Mouse (Mus musculus) kidney, postnatal 0 days (tissue): ENCODE results near the gene Elmo2. TPM values are rescaled to one million over a fixed set of nuclear protein-coding genes. Genes with fewer than 3 reads are reported as not detected.

Experiments used
- ATAC-seq: fragments of 200-750 bp; cut with Nextera tagmentation; replicated peaks from 2 replicates; pipeline ENCODE4 v1.8.0; 2017; ENCODE audit warnings: low read depth, moderate number of reproducible peaks, moderate TSS enrichment, moderate library complexity; ENCODE audit not compliant: low FRiP score
- DNase-seq: peaks from one replicate; pipeline ENCODE4 v3.0.0-alpha.2; 2016; ENCODE audit warnings: low spot score
- H3K27ac ChIP-seq: fragments of 300-500 bp; sonication (generic); 2 replicates; pipeline ENCODE4 v1.5.1; 2014; ENCODE audit warnings: mild to moderate bottlenecking
- H3K27me3 ChIP-seq: fragments of 300-500 bp; sonication (generic); 2 replicates; pipeline ENCODE4 v1.6.1; 2014; ENCODE audit warnings: low read length, mixed read lengths; ENCODE audit not compliant: insufficient read depth
- H3K36me3 ChIP-seq: fragments of 300-500 bp; sonication (generic); 2 replicates; pipeline ENCODE4 v1.6.1; 2014; ENCODE audit warnings: low read length, mixed read lengths; ENCODE audit not compliant: insufficient read depth
- H3K4me1 ChIP-seq: fragments of 300-500 bp; sonication (generic); replicated peaks from 2 replicates; pipeline ENCODE4 v1.6.1; 2014; ENCODE audit warnings: antibody characterized with exemption, low read length, mixed read lengths; ENCODE audit not compliant: insufficient read depth
- H3K4me2 ChIP-seq: fragments of 300-500 bp; sonication (generic); 2 replicates; pipeline ENCODE4 v1.6.1; 2014; ENCODE audit warnings: mild to moderate bottlenecking, low read length, moderate library complexity, mixed read lengths
- H3K4me3 ChIP-seq: fragments of 300-500 bp; sonication (generic); replicated peaks from 2 replicates; pipeline ENCODE4 v1.5.1; 2014; ENCODE audit warnings: low read depth, low read length
- H3K9ac ChIP-seq: fragments of 300-500 bp; sonication (generic); 2 replicates; pipeline ENCODE4 v1.6.1; 2014; ENCODE audit warnings: low read depth, low read length
- H3K9me3 ChIP-seq: fragments of 300-500 bp; sonication (generic); replicated peaks from 2 replicates; pipeline ENCODE4 v1.6.1; 2016; ENCODE audit warnings: low read length, inconsistent platforms, mixed read lengths
- CTCF ChIP-seq: IDR thresholded peaks from 2 replicates; pipeline ENCODE4 v1.5.1; 2016; ENCODE audit warnings: antibody characterized with exemption, low read depth, mild to moderate bottlenecking, moderate library complexity
- WGBS: fragments of 180-500 bp; shearing (Covaris S2); extraction: QIAGEN DNeasy Blood & Tissue Kit; methylation state at CpG from one replicate; pipeline ENCODE4 v1.1.7; 2014; 5-methylcytosine and 5-hydroxymethylcytosine counted together
- polyA plus RNA-seq: library from polyadenylated mRNA; unstranded; fragments of >200 nt; fragmentation: Nextera tagmentation; extraction: Ambion mirVana; gene quantifications from 2 replicates; pipeline ENCODE4 v1.2.1, GENCODE M21; 2015

Gene Elmo2
- polyA plus RNA-seq, 1 experiment from 2014 or later = 51.5 TPM

GRCm38 (mm10) chr2:165303354-165304012, 22.8 kb downstream of the Elmo2 start:
- Histone ChIP-seq H3K36me3 (peaks cover 41% of the 10 kb centered on the region), H3K4me2 (no peak overlapping the region), H3K27ac (no peak overlapping the region), H3K4me1 (no peaks in the 10 kb centered on the region), H3K27me3 (no peaks in the 10 kb centered on the region), H3K9ac (no peak overlapping the region), H3K9me3 (no peaks in the 10 kb centered on the region), H3K4me3 (no peak overlapping the region)
- ATAC-seq (no peak), DNase-seq (no peak)
- TF ChIP-seq CTCF = no peak
- WGBS = 90% methylated on average over 6 of the region's 6 CpGs

GRCm38 (mm10) chr2:165301409-165301808, 24.9 kb downstream of the Elmo2 start:
- Histone ChIP-seq H3K36me3 (peaks cover 56% of the 10 kb centered on the region), H3K9ac (no peak overlapping the region), H3K27me3 (no peaks in the 10 kb centered on the region), H3K4me3 (no peak overlapping the region), H3K27ac (no peak overlapping the region), H3K4me2 (no peak overlapping the region), H3K4me1 (no peaks in the 10 kb centered on the region), H3K9me3 (no peaks in the 10 kb centered on the region)
- 57% methylated on average over 3 of the region's 3 CpGs for WGBS
- no peak for ATAC-seq
- TF ChIP-seq CTCF = no peak
- no peak for DNase-seq

- 49% methylated on average over 6 of the region's 6 CpGs for WGBS
Measured at GRCm38 (mm10) chr2:165300885-165301284, 25.4 kb downstream of the Elmo2 start.

GRCm38 (mm10) chr2:165300424-165300823, 25.9 kb downstream of the Elmo2 start:
- ATAC-seq (no peak), DNase-seq (no peak)
- H3K4me3 ChIP-seq = no peak overlapping the region
- 73% methylated on average over 8 of the region's 8 CpGs for WGBS
- no peak overlapping the region for H3K9ac ChIP-seq
- H3K27me3 ChIP-seq = no peaks in the 10 kb centered on the region
- no peak for TF ChIP-seq CTCF
- H3K27ac ChIP-seq = no peak overlapping the region
- peaks cover 66% of the 10 kb centered on the region for H3K36me3 ChIP-seq
- H3K4me1 ChIP-seq = no peaks in the 10 kb centered on the region
- H3K9me3 ChIP-seq = no peaks in the 10 kb centered on the region
- H3K4me2 ChIP-seq = no peak overlapping the region

More at GRCm38 (mm10) chr2:165300885-165301284, 25.4 kb downstream of the Elmo2 start:
- DNase-seq (no peak), ATAC-seq (no peak)
- H3K27me3 ChIP-seq = no peaks in the 10 kb centered on the region
- H3K27ac ChIP-seq = no peak overlapping the region
- no peak overlapping the region for H3K9ac ChIP-seq
- H3K4me1 ChIP-seq = no peaks in the 10 kb centered on the region
- peaks cover 62% of the 10 kb centered on the region for H3K36me3 ChIP-seq
- no peak for TF ChIP-seq CTCF
- H3K4me2 ChIP-seq = no peak overlapping the region
- no peaks in the 10 kb centered on the region for H3K9me3 ChIP-seq
- no peak overlapping the region for H3K4me3 ChIP-seq

- no peak for TF ChIP-seq CTCF
- DNase-seq = no peak
- Histone ChIP-seq H3K27me3 (no peaks in the 10 kb centered on the region), H3K4me3 (no peak overlapping the region), H3K9me3 (no peaks in the 10 kb centered on the region), H3K36me3 (peaks cover 58% of the 10 kb centered on the region), H3K4me2 (no peak overlapping the region), H3K27ac (no peak overlapping the region), H3K4me1 (no peaks in the 10 kb centered on the region), H3K9ac (no peak overlapping the region)
- ATAC-seq = peak; percentile 67
- WGBS = 84% methylated on average over 11 of the region's 11 CpGs
Measured at GRCm38 (mm10) chr2:165297429-165297828, 28.9 kb downstream of the Elmo2 start.

GRCm38 (mm10) chr2:165296571-165296970, 29.7 kb downstream of the Elmo2 start:
- Histone ChIP-seq H3K4me1 (no peaks in the 10 kb centered on the region), H3K36me3 (peaks cover 55% of the 10 kb centered on the region), H3K9ac (no peak overlapping the region), H3K4me2 (no peak overlapping the region), H3K27ac (no peak overlapping the region), H3K27me3 (no peaks in the 10 kb centered on the region), H3K9me3 (no peaks in the 10 kb centered on the region), H3K4me3 (no peak overlapping the region)
- TF ChIP-seq CTCF = no peak
- DNase-seq = no peak
- 84% methylated on average over 18 of the region's 18 CpGs for WGBS
- no peak for ATAC-seq
